Mouse (Mus musculus) ES-Bruce4 (cell line): Measurements from ENCODE around the gene Smcr8. TPM values are rescaled to one million over a fixed set of nuclear protein-coding genes. Genes with fewer than 3 reads are reported as not detected.
A peak's percentile ranks its signal among the peaks of the same experiment; 100 is the strongest.
"Not testable (repeated sequence)": the region's sequence is repeated elsewhere in the genome, so short reads cannot be mapped to it uniquely, and the experiment has no call there.

ENCODE experiments used
- H3K27ac ChIP-seq: 2 replicates; pipeline ENCODE4 v1.5.1; 2012; ENCODE audit warnings: low read length, inconsistent platforms; ENCODE audit not compliant: insufficient read depth
- H3K27me3 ChIP-seq: 2 replicates; pipeline ENCODE4 v1.6.1; 2012; ENCODE audit warnings: mild to moderate bottlenecking, low read length, inconsistent platforms; ENCODE audit not compliant: control insufficient read depth, poor library complexity, insufficient read depth, severe bottlenecking
- H3K36me3 ChIP-seq: 2 replicates; pipeline ENCODE4 v1.6.1; 2012; ENCODE audit warnings: inconsistent platforms, mild to moderate bottlenecking, low read length, moderate library complexity; ENCODE audit not compliant: control insufficient read depth, poor library complexity, insufficient read depth, severe bottlenecking
- H3K4me1 ChIP-seq: one replicate; pipeline ENCODE4 v1.8.1; 2011; ENCODE audit warnings: low read length; ENCODE audit not compliant: control insufficient read depth, insufficient read depth
- H3K4me3 ChIP-seq: 2 replicates; pipeline ENCODE4 v1.5.1; 2011; ENCODE audit warnings: low read depth, mild to moderate bottlenecking, low read length
- H3K9ac ChIP-seq: 2 replicates; pipeline ENCODE4 v1.6.1; 2012; ENCODE audit warnings: low read depth, mild to moderate bottlenecking, inconsistent platforms; ENCODE audit not compliant: poor library complexity, severe bottlenecking
- H3K9me3 ChIP-seq: replicated peaks from 2 replicates; pipeline ENCODE4 v1.6.1; 2012; ENCODE audit warnings: mild to moderate bottlenecking, low read length, inconsistent platforms; ENCODE audit not compliant: control insufficient read depth, poor library complexity, insufficient read depth, severe bottlenecking
- CTCF ChIP-seq: IDR thresholded peaks from one replicate; pipeline ENCODE4 v1.8.1; 2011; ENCODE audit warnings: low read depth, low read length
- EP300 ChIP-seq: IDR thresholded peaks from 2 replicates; pipeline ENCODE4 v1.6.1; 2011; ENCODE audit warnings: low read depth, low read length; ENCODE audit not compliant: insufficient read depth
- POLR2A ChIP-seq: IDR thresholded peaks from one replicate; pipeline ENCODE4 v1.8.1; 2011; ENCODE audit warnings: low read length; ENCODE audit not compliant: insufficient read depth
- polyA plus RNA-seq: library from polyadenylated mRNA; stranded (reverse); fragments of >200 nt; gene quantifications from 2 replicates; pipeline ENCODE4 v1.2.4, GENCODE M21; 2011; ENCODE audit warnings: low read depth; ENCODE audit not compliant: missing spikeins, insufficient read depth, insufficient read length

The Smcr8 gene
- polyA plus RNA-seq, 1 experiment: 18.4 TPM

GRCm38 (mm10) chr11:60810046-60810965 is 33.0 kb downstream of the Smcr8 start:
- H3K4me3 ChIP-seq: peak overlapping the region; percentile 76

GRCm38 (mm10) chr11:60811054-60811460 is 33.7 kb downstream of the Smcr8 start:
- Histone ChIP-seq H3K27me3 (no peaks in the 10 kb centered on the region), H3K36me3 (peaks cover 6% of the 10 kb centered on the region), H3K4me3 (peak overlapping the region; percentile 76), H3K4me1 (peaks cover 1% of the 10 kb centered on the region), H3K27ac (peak overlapping the region; percentile 22), H3K9ac (peak overlapping the region; percentile 50), H3K9me3 (no peaks in the 10 kb centered on the region)
- TF ChIP-seq CTCF: no peak
- no peak for TF ChIP-seq EP300
- TF ChIP-seq POLR2A: no peak

More at GRCm38 (mm10) chr11:60810046-60810965, 33.0 kb downstream of the Smcr8 start:
- TF ChIP-seq POLR2A: no peak
- H3K27ac ChIP-seq: peak overlapping the region; percentile 22
- H3K4me1 ChIP-seq: peaks cover 1% of the 10 kb centered on the region
- peaks cover 6% of the 10 kb centered on the region for H3K36me3 ChIP-seq
- H3K9ac ChIP-seq: peak overlapping the region; percentile 50
- no peaks in the 10 kb centered on the region for H3K9me3 ChIP-seq
- no peaks in the 10 kb centered on the region for H3K27me3 ChIP-seq

GRCm38 (mm10) chr11:60811618-60812017 is 34.3 kb downstream of the Smcr8 start, which contains the start of gene Shmt1:
Gene Shmt1, minus strand, starts transcription at chr11:60811718.
- H3K27ac ChIP-seq: peak within 1 kb of the TSS; percentile 22

GRCm38 (mm10) chr11:60816398-60816797 is 39.1 kb downstream of the Smcr8 start:
- H3K9me3 ChIP-seq: no peaks in the 10 kb centered on the region
- H3K36me3 ChIP-seq: no peaks in the 10 kb centered on the region
- H3K4me1 ChIP-seq: no peaks in the 10 kb centered on the region
- H3K27ac ChIP-seq: no peak overlapping the region
- no peak overlapping the region for H3K9ac ChIP-seq
- H3K4me3 ChIP-seq: no peak overlapping the region
- H3K27me3 ChIP-seq: no peaks in the 10 kb centered on the region; the same call in 1 of the 2 replicates
- TF ChIP-seq POLR2A (no peak), CTCF (no peak), EP300 (no peak)

More at GRCm38 (mm10) chr11:60811618-60812017, 34.3 kb downstream of the Smcr8 start, which contains the start of gene Shmt1:
- peak within 1 kb of the TSS; percentile 76 for H3K4me3 ChIP-seq
- peak within 1 kb of the TSS; percentile 50 for H3K9ac ChIP-seq
- H3K36me3 ChIP-seq, H3K9me3 ChIP-seq, H3K27me3 ChIP-seq, H3K4me1 ChIP-seq: not testable (repeated sequence)

GRCm38 (mm10) chr11:60823771-60824170 is 46.4 kb downstream of the Smcr8 start:
- Histone ChIP-seq H3K9me3 (no peaks in the 10 kb centered on the region), H3K4me3 (no peak overlapping the region), H3K9ac (no peak overlapping the region)

GRCm38 (mm10) chr11:60825191-60825590 is 47.9 kb downstream of the Smcr8 start:
- Histone ChIP-seq H3K27ac (no peak overlapping the region), H3K27me3 (no peaks in the 10 kb centered on the region)
- TF ChIP-seq POLR2A (no peak), CTCF (no peak), EP300 (no peak)

More at GRCm38 (mm10) chr11:60823771-60824170, 46.4 kb downstream of the Smcr8 start:
- TF ChIP-seq EP300: no peak
- no peak for TF ChIP-seq POLR2A
- TF ChIP-seq CTCF: no peak
- no peaks in the 10 kb centered on the region for H3K4me1 ChIP-seq
- H3K36me3 ChIP-seq: no peaks in the 10 kb centered on the region
- H3K27ac ChIP-seq: no peak overlapping the region
- no peaks in the 10 kb centered on the region for H3K27me3 ChIP-seq

More at GRCm38 (mm10) chr11:60825191-60825590, 47.9 kb downstream of the Smcr8 start:
- Histone ChIP-seq H3K9ac (no peak overlapping the region), H3K9me3 (no peaks in the 10 kb centered on the region), H3K36me3 (no peaks in the 10 kb centered on the region), H3K4me3 (no peak overlapping the region), H3K4me1 (no peaks in the 10 kb centered on the region)
